15 mouse cellular contexts compared by ENCODE assay signal in the genomic region with DNA sequence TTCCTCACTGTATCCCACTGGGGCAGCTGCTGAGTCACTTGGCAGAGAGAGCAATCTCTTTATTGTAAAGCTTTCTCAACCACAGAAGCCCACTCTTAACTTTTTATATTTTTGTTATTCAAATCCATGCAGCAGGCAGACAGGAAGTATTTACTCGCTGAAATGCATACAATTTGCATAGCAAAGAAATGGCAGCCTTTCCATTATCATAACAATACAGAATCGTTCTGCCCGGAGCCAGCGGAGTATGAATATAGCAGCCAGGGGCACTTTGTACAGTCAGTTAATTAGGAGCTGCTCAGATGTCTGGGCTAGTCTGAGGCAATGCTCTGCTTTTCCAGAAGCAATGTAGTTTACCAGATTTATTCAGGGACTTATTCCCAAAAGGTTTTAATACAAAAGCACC. TPM values are rescaled to one million over a fixed set of nuclear protein-coding genes. Genes with fewer than 3 reads are reported as not detected.
DNase-seq lines count a peak whose midpoint lies in the region; ATAC-seq and TF ChIP-seq lines count a peak whose summit lies in the region.
"Had no signal": no experiment of that assay in that cellular context is flagged by ENCODE, and none has a peak within 500 bp of the region (broad histone marks: within the 10 kb centered on the region; RNA-seq: fewer than 3 reads in every experiment).

No protein-coding gene starts in this region.

- peak overlapping the region; percentile 22; the same call in 1 of the 2 replicates for H3K27ac ChIP-seq in CH12.LX (ENCODE audit: insufficient read depth, low read depth)
- H3K27ac ChIP-seq in embryonic fibroblast, embryonic 13.5 days (ENCODE audit: insufficient read depth, low read length), result peak overlapping the region; percentile 38; the same call in 1 of the 2 replicates
- no peak overlapping the region for H3K27ac ChIP-seq in hindbrain, embryonic 16.5 days (ENCODE audit: low read depth, low read length)
- H3K27ac ChIP-seq in kidney, embryonic 16.5 days (ENCODE audit: low read length), result no peak overlapping the region
- H3K27ac ChIP-seq: liver, embryonic 14.5 days; macrophage had no signal

- peaks cover 26 to 62% of the 10 kb centered on the region in 2 experiments for H3K4me1 ChIP-seq in CH12.LX (ENCODE audit: control insufficient read depth in 1 of 2, insufficient read depth in 2 of 2)
- H3K4me1 ChIP-seq in embryonic fibroblast, embryonic 13.5 days (ENCODE audit: control insufficient read depth, insufficient read depth, low read length), result peaks cover 2% of the 10 kb centered on the region
- H3K4me1 ChIP-seq in hindbrain, embryonic 16.5 days (ENCODE audit: control insufficient read depth, insufficient read depth, low read depth, low read length), result peaks cover 12% of the 10 kb centered on the region
- H3K4me1 ChIP-seq in kidney, embryonic 16.5 days (ENCODE audit: insufficient read depth, low read length), result peaks cover 10% of the 10 kb centered on the region; the same call in 1 of the 2 replicates

- in situ Hi-C loops in CH12.LX (cut with MboI; ENCODE audit: low pct_ligation_motif_present, low pct_unique_long_range_greater_than_20kb, low sequenced_read_pairs), result loop anchor here (25.0 kb wide), 1 partner anchor 725 kb away; a partner anchor contains a TSS

- peak; percentile 22; the same call in 1 of the 2 replicates for TF ChIP-seq EP300 in CH12.LX (IDR thresholded peaks at IDR 0.05; ENCODE audit: low read length)

- no peaks in the 10 kb centered on the region for H3K27me3 ChIP-seq in CH12.LX (replicated peaks)
- no peaks in the 10 kb centered on the region for H3K27me3 ChIP-seq in hindbrain, embryonic 16.5 days (replicated peaks; ENCODE audit: control insufficient read depth, insufficient read depth, low read length)
- no peaks in the 10 kb centered on the region for H3K27me3 ChIP-seq in kidney, embryonic 16.5 days (ENCODE audit: insufficient read depth, low read length)
- H3K27me3 ChIP-seq: Patski had no signal

- TF ChIP-seq RAD21 in CH12.LX (IDR thresholded peaks at IDR 0.05; ENCODE audit: low read depth, low read length), result no peak

- TF ChIP-seq CTCF in CH12.LX (conservative IDR thresholded peaks at IDR 0.05 in 1 of 2, IDR thresholded peaks at IDR 0.05 in 1 of 2; ENCODE audit: low read depth in 2 of 2, low read length in 2 of 2), result no peak
- TF ChIP-seq CTCF in embryonic fibroblast, embryonic 13.5 days (IDR thresholded peaks at IDR 0.05; ENCODE audit: borderline replicate concordance, insufficient read depth, low read length), result no peak

- H3K79me2 ChIP-seq in CH12.LX (replicated peaks; ENCODE audit: control insufficient read depth, extremely low read depth, insufficient read depth, poor library complexity, severe bottlenecking), result no peaks in the 10 kb centered on the region

- H3K9me3 ChIP-seq in CH12.LX (replicated peaks; ENCODE audit: low read length), result no peaks in the 10 kb centered on the region
- H3K9me3 ChIP-seq in hindbrain, embryonic 16.5 days (ENCODE audit: control insufficient read depth, low read length), result no peaks in the 10 kb centered on the region
- no peaks in the 10 kb centered on the region for H3K9me3 ChIP-seq in kidney, embryonic 16.5 days (ENCODE audit: low read length)

- no peak for TF ChIP-seq POLR2A in CH12.LX (IDR thresholded peaks at IDR 0.05; ENCODE audit: low read depth, low read length)
- TF ChIP-seq POLR2A in embryonic fibroblast, embryonic 13.5 days (IDR thresholded peaks at IDR 0.05; ENCODE audit: low read depth, low read length), result no peak

- H3K4me2 ChIP-seq in CH12.LX (ENCODE audit: insufficient read depth, low read depth, poor library complexity, severe bottlenecking), result peak overlapping the region; percentile 72
- H3K4me2 ChIP-seq in hindbrain, embryonic 16.5 days (ENCODE audit: low read length), result no peak overlapping the region
- no peak overlapping the region for H3K4me2 ChIP-seq in kidney, embryonic 16.5 days (replicated peaks; ENCODE audit: low read depth, low read length)

- H3K36me3 ChIP-seq in CH12.LX (replicated peaks in 1 of 2; ENCODE audit: control insufficient read depth in 1 of 2, insufficient read depth in 1 of 2, low read length in 1 of 2), result peaks cover 0 to 4% of the 10 kb centered on the region in 2 experiments
- H3K36me3 ChIP-seq in hindbrain, embryonic 16.5 days (ENCODE audit: control insufficient read depth, insufficient read depth, low read length), result no peaks in the 10 kb centered on the region
- H3K36me3 ChIP-seq in kidney, embryonic 16.5 days (ENCODE audit: insufficient read depth, low read length), result no peaks in the 10 kb centered on the region

- H3K4me3 ChIP-seq in CH12.LX (replicated peaks in 1 of 3; ENCODE audit: low read depth in 2 of 3, low read length in 2 of 3, poor library complexity in 1 of 3), result no peak overlapping the region
- no peak overlapping the region for H3K4me3 ChIP-seq in embryonic fibroblast, embryonic 13.5 days (ENCODE audit: insufficient read depth, low read length)
- H3K4me3 ChIP-seq in hindbrain, embryonic 16.5 days (ENCODE audit: low read length), result no peak overlapping the region
- no peak overlapping the region for H3K4me3 ChIP-seq in kidney, embryonic 16.5 days (ENCODE audit: low read length)

- dilution Hi-C loops in CH12.LX (cut with MboI; ENCODE audit: extremely low pct_ligation_motif_present, extremely low pct_unique_long_range_greater_than_20kb, low sequenced_read_pairs), result no loop called here

- peak; percentile 66; the same call in 1 of the 2 replicates for ATAC-seq in hindbrain, embryonic 16.5 days
- no peak for ATAC-seq in kidney, embryonic 16.5 days (ENCODE audit: low FRiP score, low TSS enrichment)
- ATAC-seq: Patski had no signal

- peak; percentile 22 for DNase-seq in A20 (ENCODE audit: low read depth, low spot score)
- DNase-seq in CH12.LX (ENCODE audit: extremely low read depth), result peak; percentile 66
- no peak for DNase-seq in lung, postnatal 36 days
- DNase-seq in left cerebral cortex, postnatal 25 days (ENCODE audit: low spot score in 2 of 2), result no peak
- DNase-seq in embryo, embryonic 11 days, result no peak
- DNase-seq: cerebellum, adult 18-20 months; heart, adult 18-20 months; heart, postnatal 14 days; kidney, adult 18-20 months had no signal

- peak overlapping the region; percentile 19; the same call in 1 of the 2 replicates for H3K9ac ChIP-seq in CH12.LX (ENCODE audit: insufficient read depth, low read depth)
- H3K9ac ChIP-seq in hindbrain, embryonic 16.5 days (ENCODE audit: low read depth, low read length), result no peak overlapping the region
- H3K9ac ChIP-seq in kidney, embryonic 16.5 days (replicated peaks; ENCODE audit: low read length), result no peak overlapping the region
- H3K9ac ChIP-seq: liver, embryonic 14.5 days had no signal

- whole genome bisulfite sequencing in hindbrain, embryonic 16.5 days, result 11% methylated on average over 4 of the region's 4 CpGs
- 21% methylated on average over 4 of the region's 4 CpGs for WGBS in kidney, embryonic 16.5 days

- intact Hi-C loops in left cerebral cortex, postnatal 25 days (cut with DNase I), result no loop called here

TF ChIP-seq in CH12.LX, 34 proteins besides CTCF, POLR2A, EP300 and RAD21 (continues in another document):
- TF ChIP-seq GABPA (IDR thresholded peaks at IDR 0.05; ENCODE audit: insufficient replicate concordance, low read depth, low read length) (no peak), USF1 (IDR thresholded peaks at IDR 0.05; ENCODE audit: low read depth, low read length) (no peak), SMC3 (IDR thresholded peaks at IDR 0.05; ENCODE audit: low read depth, low read length) (no peak), ZKSCAN1 (IDR thresholded peaks at IDR 0.05; ENCODE audit: borderline replicate concordance, low read depth, low read length) (no peak), ZNF384 (IDR thresholded peaks at IDR 0.05; ENCODE audit: low read depth, low read length) (no peak), MAX (IDR thresholded peaks at IDR 0.05; ENCODE audit: low read length) (no peak), TCF12 (IDR thresholded peaks at IDR 0.05; ENCODE audit: low read depth, low read length) (no peak; the same call in 1 of the 2 replicates), MAZ (IDR thresholded peaks at IDR 0.05; ENCODE audit: low read depth, low read length) (0 out of 2 replicates have a peak, but pooled peaks have one; percentile 19), MEF2A (IDR thresholded peaks at IDR 0.05; ENCODE audit: borderline replicate concordance, low read depth, low read length) (0 out of 2 replicates have a peak, but pooled peaks have one; percentile 22), NELFE (IDR thresholded peaks at IDR 0.05; ENCODE audit: low read depth, low read length) (no peak), JUND (conservative IDR thresholded peaks at IDR 0.05; ENCODE audit: low read depth, low read length) (no peak), CHD2 (IDR thresholded peaks at IDR 0.05; ENCODE audit: low read length) (no peak), ZC3H11A (IDR thresholded peaks at IDR 0.05; ENCODE audit: low read depth, low read length) (no peak), E2F4 (IDR thresholded peaks at IDR 0.05; ENCODE audit: insufficient replicate concordance, low read depth, low read length) (no peak), ELF1 (IDR thresholded peaks at IDR 0.05; ENCODE audit: low read depth, low read length) (peak; percentile 60; the same call in 1 of the 2 replicates), ZMIZ1 (IDR thresholded peaks at IDR 0.05; ENCODE audit: low read depth, low read length) (no peak), MAFK (IDR thresholded peaks at IDR 0.05; ENCODE audit: insufficient replicate concordance, low read length) (0 out of 2 replicates have a peak, but pooled peaks have one; percentile 17), IRF4 (IDR thresholded peaks at IDR 0.05; ENCODE audit: low read depth, low read length) (0 out of 2 replicates have a peak, but pooled peaks have one; percentile 31)

RNA-seq across cellular contexts. Expression of a gene that starts 20.8 kb away (rescaled TPM):
- 151 and 163 TPM in 2 replicates for total RNA-seq in CH12.LX (2012; rRNA removed)
- total RNA-seq in CH12.LX (2014; rRNA removed), result 108 and 117 TPM in 2 replicates
- polyA plus RNA-seq in CH12.LX (2012; ENCODE audit: insufficient read length, low read depth), result 171 and 185 TPM in 2 replicates
- 2.4 and 5.4 TPM in 2 replicates for polyA plus RNA-seq in embryonic fibroblast, embryonic 13.5 days (2011; ENCODE audit: insufficient read length, low read depth, missing spikeins)
- polyA plus RNA-seq in hindbrain, embryonic 16.5 days (2015; fragmentation: Nextera tagmentation; extraction: Ambion mirVana), result 1.1 and 1.4 TPM in 2 replicates
- 1 to 10 TPM; 2.8 to 3.9 TPM for total RNA-seq in left cerebral cortex, postnatal 25 days (2021)
- 7.5 and 7.6 TPM in 2 replicates for polyA plus RNA-seq in kidney, embryonic 16.5 days (2015; fragmentation: Nextera tagmentation; extraction: Ambion mirVana)
- polyA plus RNA-seq: Patski had no signal

RNA-seq across cellular contexts. Expression of a gene that starts 31.1 kb away (rescaled TPM):
- total RNA-seq in CH12.LX (2012; rRNA removed), result 6.5 and 8.5 TPM in 2 replicates
- 2.8 and 3.0 TPM in 2 replicates for total RNA-seq in CH12.LX (2014; rRNA removed)
- 3.6 and 3.9 TPM in 2 replicates for polyA plus RNA-seq in CH12.LX (2012; ENCODE audit: insufficient read length, low read depth)
- polyA plus RNA-seq in embryonic fibroblast, embryonic 13.5 days (2011; ENCODE audit: insufficient read length, low read depth, missing spikeins), result 1.2 and 1.7 TPM in 2 replicates
- 6.2 and 7.9 TPM in 2 replicates for polyA plus RNA-seq in hindbrain, embryonic 16.5 days (2015; fragmentation: Nextera tagmentation; extraction: Ambion mirVana)
- 100 to 1,000 TPM; 169 to 177 TPM for total RNA-seq in left cerebral cortex, postnatal 25 days (2021)
- 0.15 and 0.25 TPM in 2 replicates for polyA plus RNA-seq in kidney, embryonic 16.5 days (2015; fragmentation: Nextera tagmentation; extraction: Ambion mirVana)
- polyA plus RNA-seq: Patski had no signal

Comparison
In these comparisons a context has a peak if more than half of its experiments do, and no peak if none do; other contexts are left out.
1. DNase-seq: peak in A20 (single experiment) and CH12.LX (single experiment); none in lung, postnatal 36 days (single experiment), left cerebral cortex, postnatal 25 days (0 of 2) and embryo, embryonic 11 days (single experiment).
2. H3K27ac ChIP-seq: peak in CH12.LX (single experiment) and embryonic fibroblast, embryonic 13.5 days (single experiment); none in hindbrain, embryonic 16.5 days (single experiment) and kidney, embryonic 16.5 days (single experiment).
3. RNA of a gene that starts 20.8 kb away (polyA plus RNA-seq): 171 to 185 TPM in CH12.LX; 7.5 to 7.6 TPM in kidney, embryonic 16.5 days, 2.4 to 5.4 TPM in embryonic fibroblast, embryonic 13.5 days and 1.1 to 1.4 TPM in hindbrain, embryonic 16.5 days; every median in the first group is over 10 times any median in the second.